Mouse (Mus musculus) kidney, adult 8-10 months (tissue): ENCODE data around the gene Cadm2.

Experiments
- DNase-seq, 2 experiments: peaks; one replicate each; pipeline ENCODE4 v3.0.0; 2022

The Cadm2 gene

GRCm38 (mm10) chr16:66922753-66923152, 698.0 kb downstream of the Cadm2 start:
- DNase-seq, result no peak

- no peak for DNase-seq
These were observed 699.2 kb downstream of the Cadm2 start for GRCm38 (mm10) chr16:66921414-66921915.

GRCm38 (mm10) chr16:66919889-66920402, 700.8 kb downstream of the Cadm2 start:
- DNase-seq, result no peak

GRCm38 (mm10) chr16:66901801-66902200, 718.9 kb downstream of the Cadm2 start:
- no peak for DNase-seq

GRCm38 (mm10) chr16:66900664-66901063, 720.0 kb downstream of the Cadm2 start:
- no peak for DNase-seq

GRCm38 (mm10) chr16:66892359-66892758, 728.3 kb downstream of the Cadm2 start:
- DNase-seq, result no peak

GRCm38 (mm10) chr16:66891559-66892247, 729.0 kb downstream of the Cadm2 start:
- no peak for DNase-seq

GRCm38 (mm10) chr16:66889907-66890306, 730.8 kb downstream of the Cadm2 start:
- DNase-seq, result no peak

GRCm38 (mm10) chr16:66882597-66882996, 738.1 kb downstream of the Cadm2 start:
- DNase-seq, result no peak

GRCm38 (mm10) chr16:66871201-66871600, 749.5 kb downstream of the Cadm2 start:
- no peak for DNase-seq

- no peak for DNase-seq
These were observed 769.7 kb downstream of the Cadm2 start for GRCm38 (mm10) chr16:66851047-66851446.

GRCm38 (mm10) chr16:66824866-66825265, 795.8 kb downstream of the Cadm2 start:
- DNase-seq, result no peak

GRCm38 (mm10) chr16:66811495-66811894, 809.2 kb downstream of the Cadm2 start:
- no peak for DNase-seq

- no peak for DNase-seq
These were observed 822.5 kb downstream of the Cadm2 start for GRCm38 (mm10) chr16:66798204-66798603.

GRCm38 (mm10) chr16:66793067-66793466, 827.6 kb downstream of the Cadm2 start:
- DNase-seq, result no peak

GRCm38 (mm10) chr16:66771883-66772282, 848.8 kb downstream of the Cadm2 start:
- no peak for DNase-seq

GRCm38 (mm10) chr16:66769545-66769944, 851.2 kb downstream of the Cadm2 start:
- no peak for DNase-seq

- no peak for DNase-seq
These were observed 851.9 kb downstream of the Cadm2 start for GRCm38 (mm10) chr16:66768684-66769389.

GRCm38 (mm10) chr16:66761546-66762473, 858.9 kb downstream of the Cadm2 start:
- no peak for DNase-seq

- DNase-seq, result no peak
These were observed 872.2 kb downstream of the Cadm2 start for GRCm38 (mm10) chr16:66748533-66748932.

GRCm38 (mm10) chr16:66731212-66731611, 889.5 kb downstream of the Cadm2 start:
- DNase-seq, result no peak

GRCm38 (mm10) chr16:66706476-66706875, 914.2 kb downstream of the Cadm2 start:
- no peak for DNase-seq

GRCm38 (mm10) chr16:66694783-66695182, 925.9 kb downstream of the Cadm2 start:
- DNase-seq, result no peak
